Mouse (Mus musculus): Measurements from ENCODE around the gene Ccnk.

- no peak for TF ChIP-seq MAX (IDR thresholded peaks at IDR 0.05)
- peak; percentile 51 for TF ChIP-seq CTCF (IDR thresholded peaks at IDR 0.05; ENCODE audit: control insufficient read depth, insufficient read depth, insufficient read length)
- no peak for TF ChIP-seq MYOD1 (IDR thresholded peaks at IDR 0.05; ENCODE audit: control insufficient read depth, insufficient read length, low read depth)
- TF ChIP-seq USF1 (IDR thresholded peaks at IDR 0.05; ENCODE audit: low read depth), result no peak
Measured at GRCm38 (mm10) chr12:108208726-108209438, 29.5 kb downstream of the Ccnk start.

Data from C2C12 (cell line).